Mouse (Mus musculus) brain, embryonic 14.5 days (tissue): ENCODE results near the gene Zfp764.

Source experiments
- CTCF ChIP-seq: fragments of 200-500 bp; IDR thresholded peaks from 2 replicates; pipeline ENCODE4 v1.5.1; 2012; ENCODE audit warnings: inconsistent platforms, mild to moderate bottlenecking, moderate library complexity, borderline replicate concordance; ENCODE audit not compliant: insufficient read depth, insufficient read length; ENCODE audit errors: extremely low read depth
- POLR2A ChIP-seq: fragments of 200-500 bp; IDR thresholded peaks from 2 replicates; pipeline ENCODE4 v1.6.1; 2012; ENCODE audit warnings: mild to moderate bottlenecking, inconsistent platforms, borderline replicate concordance; ENCODE audit not compliant: poor library complexity, insufficient read depth, insufficient read length, severe bottlenecking; ENCODE audit errors: extremely low read depth

GRCm38 (mm10) chr7:127364166-127364565 is 42.5 kb downstream of the Zfp764 start:
- TF ChIP-seq POLR2A = no peak
- no peak for TF ChIP-seq CTCF
